Mouse (Mus musculus): ENCODE data around the gene Aifm2.

The Aifm2 gene

GRCm38 (mm10) chr10:61715996-61716864, 1.2 kb downstream of the Aifm2 start:
- no peak for DNase-seq (ENCODE audit: low spot score in 2 of 2)

- no peak for DNase-seq (ENCODE audit: low spot score in 2 of 2)
These were observed 2.6 kb downstream of the Aifm2 start for GRCm38 (mm10) chr10:61717406-61718296.

GRCm38 (mm10) chr10:61720331-61720730, 5.3 kb downstream of the Aifm2 start:
- no peak for DNase-seq (ENCODE audit: low spot score in 2 of 2)

GRCm38 (mm10) chr10:61722215-61722614, 7.2 kb downstream of the Aifm2 start:
- DNase-seq (ENCODE audit: low spot score in 2 of 2) = no peak

GRCm38 (mm10) chr10:61723271-61723670, 8.2 kb downstream of the Aifm2 start:
- no peak for DNase-seq (ENCODE audit: low spot score in 2 of 2)

GRCm38 (mm10) chr10:61729181-61729580, 14.1 kb downstream of the Aifm2 start:
- no peak for DNase-seq (ENCODE audit: low spot score in 2 of 2)

- no peak for DNase-seq (ENCODE audit: low spot score in 2 of 2)
These were observed 15.1 kb downstream of the Aifm2 start for GRCm38 (mm10) chr10:61730171-61730570.

- DNase-seq (ENCODE audit: low spot score in 2 of 2) = no peak
These were observed 19.3 kb downstream of the Aifm2 start for GRCm38 (mm10) chr10:61734377-61734776.

- DNase-seq (ENCODE audit: low spot score in 2 of 2) = peak; percentile 24 to 33
These were observed 21.6 kb downstream of the Aifm2 start for GRCm38 (mm10) chr10:61736671-61737078.

GRCm38 (mm10) chr10:61737537-61737936, 22.5 kb downstream of the Aifm2 start:
- no peak for DNase-seq (ENCODE audit: low spot score in 2 of 2)

GRCm38 (mm10) chr10:61738126-61738525, 23.1 kb downstream of the Aifm2 start:
- DNase-seq (ENCODE audit: low spot score in 2 of 2) = no peak

GRCm38 (mm10) chr10:61741306-61741705, 26.2 kb downstream of the Aifm2 start:
- DNase-seq (ENCODE audit: low spot score in 2 of 2) = no peak

- no peak for DNase-seq (ENCODE audit: low spot score in 2 of 2)
These were observed 26.8 kb downstream of the Aifm2 start for GRCm38 (mm10) chr10:61741873-61742272.

GRCm38 (mm10) chr10:61742336-61742735, 27.3 kb downstream of the Aifm2 start:
- no peak for DNase-seq (ENCODE audit: low spot score in 2 of 2)

- DNase-seq (ENCODE audit: low spot score in 2 of 2) = no peak
These were observed 30.1 kb downstream of the Aifm2 start for GRCm38 (mm10) chr10:61745133-61745532.

GRCm38 (mm10) chr10:61747302-61747701, 32.2 kb downstream of the Aifm2 start:
- no peak for DNase-seq (ENCODE audit: low spot score in 2 of 2)

- no peak for DNase-seq (ENCODE audit: low spot score in 2 of 2)
These were observed 35.0 kb downstream of the Aifm2 start for GRCm38 (mm10) chr10:61750014-61750413.

- no peak for DNase-seq (ENCODE audit: low spot score in 2 of 2)
These were observed 36.6 kb downstream of the Aifm2 start for GRCm38 (mm10) chr10:61751534-61752219.

GRCm38 (mm10) chr10:61753071-61753470, 38.0 kb downstream of the Aifm2 start:
- no peak for DNase-seq (ENCODE audit: low spot score in 2 of 2)

GRCm38 (mm10) chr10:61757022-61757421, 42.0 kb downstream of the Aifm2 start:
- DNase-seq (ENCODE audit: low spot score in 2 of 2) = no peak

- no peak for DNase-seq (ENCODE audit: low spot score in 2 of 2)
These were observed 43.8 kb downstream of the Aifm2 start for GRCm38 (mm10) chr10:61758904-61759303.

GRCm38 (mm10) chr10:61759869-61760268, 44.8 kb downstream of the Aifm2 start:
- DNase-seq (ENCODE audit: low spot score in 2 of 2) = peak in 1 of 2 experiments; percentile 22
